Comparison of ENCODE assay signal across 13 mouse cellular contexts in genomic region chr2:79964964-79965363, GRCm38 (mm10).
"Had no signal": no experiment of that assay in that cellular context is flagged by ENCODE, and none has a peak within 500 bp of the region (broad histone marks: within the 10 kb centered on the region; RNA-seq: fewer than 3 reads in every experiment).

No protein-coding gene starts in this region.

- H3K9ac ChIP-seq: liver, embryonic 14.5 days; midbrain, embryonic 15.5 days; neural tube, embryonic 12.5 days; stomach, embryonic 15.5 days had no signal

- H3K36me3 ChIP-seq: limb, embryonic 10.5 days; midbrain, embryonic 15.5 days; neural tube, embryonic 12.5 days; stomach, embryonic 15.5 days had no signal

- H3K4me2 ChIP-seq: midbrain, embryonic 15.5 days; neural tube, embryonic 12.5 days; stomach, embryonic 15.5 days had no signal

- H3K27me3 ChIP-seq: midbrain, embryonic 15.5 days; neural tube, embryonic 12.5 days; stomach, embryonic 15.5 days had no signal

- H3K9me3 ChIP-seq: limb, embryonic 10.5 days; midbrain, embryonic 15.5 days; neural tube, embryonic 12.5 days; stomach, embryonic 15.5 days had no signal

- ATAC-seq: hindbrain, postnatal 0 days; lung, postnatal 0 days; midbrain, embryonic 15.5 days had no signal

- H3K4me1 ChIP-seq: limb, embryonic 10.5 days; midbrain, embryonic 15.5 days; neural tube, embryonic 12.5 days had no signal

- H3K4me3 ChIP-seq: limb, embryonic 10.5 days; midbrain, embryonic 15.5 days; neural tube, embryonic 12.5 days; stomach, embryonic 15.5 days had no signal

- H3K27ac ChIP-seq: hindbrain, postnatal 0 days; limb, embryonic 10.5 days; liver, embryonic 14.5 days; midbrain, embryonic 15.5 days; neural tube, embryonic 12.5 days; stomach, embryonic 15.5 days had no signal

- DNase-seq: lung, adult 2 months; lung, postnatal 36 days; right cerebral cortex, postnatal 4 days; spleen, adult 18-20 months; thymus, adult 2 months; thymus, postnatal 25 days had no signal
